Mouse (Mus musculus) CH12.LX (cell line): Measurements from ENCODE around the gene Rdh9.

Experiments used
- CTCF ChIP-seq, 2 experiments: IDR thresholded peaks in 1 of 2; conservative IDR thresholded peaks in 1 of 2; 2 replicates each; pipeline ENCODE4 v1.5.1; 2011 to 2012; ENCODE audit warnings: low read depth in 2 of 2, low read length in 2 of 2, improper control_type of control experiment in 1 of 2, inconsistent platforms in 1 of 2, mild to moderate bottlenecking in 1 of 2, moderate library complexity in 1 of 2
- ZKSCAN1 ChIP-seq: IDR thresholded peaks from 2 replicates; pipeline ENCODE4 v1.6.1; 2012; ENCODE audit warnings: low read depth, inconsistent platforms, low read length, improper control_type of control experiment, borderline replicate concordance

GRCm38 (mm10) chr10:127829121-127829520 lies 52.9 kb downstream of the Rdh9 start:
- no peak for TF ChIP-seq ZKSCAN1
- TF ChIP-seq CTCF (conservative IDR thresholded peaks at IDR 0.05 in 1 of 2, IDR thresholded peaks at IDR 0.05 in 1 of 2; ENCODE audit: low read depth in 2 of 2, low read length in 2 of 2): no peak
